In genomic region chr10:42537571-42538316, GRCm38 (mm10) we compare ENCODE assay signal across 1 mouse cellular context.
TF ChIP-seq lines count a peak whose summit lies in the region.

No protein-coding gene starts in this region.

TF ChIP-seq in MEL, 35 proteins besides CTCF, POLR2A, EP300 and RAD21 (continued from another document):
- no peak for TF ChIP-seq POLR2AphosphoS5 (IDR thresholded peaks at IDR 0.05; ENCODE audit: borderline replicate concordance, low read depth, low read length)
- TF ChIP-seq SMC3 (IDR thresholded peaks at IDR 0.05; ENCODE audit: low read depth, low read length) = no peak
- TF ChIP-seq MEF2A (IDR thresholded peaks at IDR 0.05; ENCODE audit: extremely low read depth, insufficient replicate concordance, low read depth, low read length, poor library complexity, severe bottlenecking) = no peak
- no peak for TF ChIP-seq MAX (IDR thresholded peaks at IDR 0.05; ENCODE audit: low read length)
- no peak for TF ChIP-seq E2F4 (IDR thresholded peaks at IDR 0.05; ENCODE audit: borderline replicate concordance, low read depth, low read length)
- TF ChIP-seq TBP (IDR thresholded peaks at IDR 0.05; ENCODE audit: low read depth, low read length) = no peak
- peak; percentile 94 for TF ChIP-seq TAL1 (IDR thresholded peaks at IDR 0.05; ENCODE audit: low read length)
- no peak for TF ChIP-seq MYC (IDR thresholded peaks at IDR 0.05; ENCODE audit: low read depth, low read length)
- TF ChIP-seq GATA1 (IDR thresholded peaks at IDR 0.05; ENCODE audit: low read depth, low read length) = peak; percentile 96
- TF ChIP-seq MAFK (IDR thresholded peaks at IDR 0.05; ENCODE audit: borderline replicate concordance, low read depth, low read length) = 0 out of 2 replicates have a peak, but pooled peaks have one; percentile 58
- TF ChIP-seq CHD1 (IDR thresholded peaks at IDR 0.05; ENCODE audit: low read depth, low read length) = no peak
- TF ChIP-seq NELFE (IDR thresholded peaks at IDR 0.05; ENCODE audit: low read depth, low read length) = no peak
- peak; percentile 85 for TF ChIP-seq ETS1 (IDR thresholded peaks at IDR 0.05; ENCODE audit: low read depth, low read length)
- TF ChIP-seq KAT2A (conservative IDR thresholded peaks at IDR 0.05; ENCODE audit: low read depth, low read length) = no peak
- TF ChIP-seq NRF1 (IDR thresholded peaks at IDR 0.05; ENCODE audit: insufficient read depth, low read depth, low read length, poor library complexity, severe bottlenecking) = no peak
- no peak for TF ChIP-seq UBTF (IDR thresholded peaks at IDR 0.05; ENCODE audit: borderline replicate concordance, insufficient read depth, low read depth, low read length)
- TF ChIP-seq CHD2 (IDR thresholded peaks at IDR 0.05; ENCODE audit: low read length) = no peak
- TF ChIP-seq USF1 (IDR thresholded peaks at IDR 0.05; ENCODE audit: low read depth, low read length) = no peak
- no peak for TF ChIP-seq JUND (IDR thresholded peaks at IDR 0.05; ENCODE audit: low read depth, low read length)
- TF ChIP-seq RCOR1 (IDR thresholded peaks at IDR 0.05; ENCODE audit: low read depth, low read length) = peak; percentile 81
- no peak for TF ChIP-seq ZKSCAN1 (IDR thresholded peaks at IDR 0.05; ENCODE audit: low read depth, low read length)
- no peak for TF ChIP-seq ELF1 (IDR thresholded peaks at IDR 0.05; ENCODE audit: low read depth, low read length)
- no peak for TF ChIP-seq MAZ (IDR thresholded peaks at IDR 0.05; ENCODE audit: low read depth, low read length)
- TF ChIP-seq HCFC1 (IDR thresholded peaks at IDR 0.05; ENCODE audit: low read depth, low read length) = 0 out of 2 replicates have a peak, but pooled peaks have one; percentile 47
- no peak for TF ChIP-seq USF2 (IDR thresholded peaks at IDR 0.05; ENCODE audit: borderline replicate concordance in 1 of 2, insufficient read depth in 1 of 2, low read depth in 1 of 2, low read length in 2 of 2)
- peak; percentile 38 for TF ChIP-seq MXI1 (IDR thresholded peaks at IDR 0.05; ENCODE audit: low read depth, low read length)
- no peak for TF ChIP-seq ZMIZ1 (IDR thresholded peaks at IDR 0.05; ENCODE audit: low read depth, low read length)
